Mouse (Mus musculus) fat pad, adult 2 months (tissue): Measurements from ENCODE around the gene Pum1.
A peak's percentile ranks its signal among the peaks of the same experiment; 100 is the strongest.

ENCODE experiments used
- DNase-seq: peaks from one replicate; pipeline ENCODE4 v3.0.0-alpha.2; 2011; ENCODE audit warnings: low read depth, low spot score; ENCODE audit errors: extremely low read depth

Gene Pum1

DNA sequence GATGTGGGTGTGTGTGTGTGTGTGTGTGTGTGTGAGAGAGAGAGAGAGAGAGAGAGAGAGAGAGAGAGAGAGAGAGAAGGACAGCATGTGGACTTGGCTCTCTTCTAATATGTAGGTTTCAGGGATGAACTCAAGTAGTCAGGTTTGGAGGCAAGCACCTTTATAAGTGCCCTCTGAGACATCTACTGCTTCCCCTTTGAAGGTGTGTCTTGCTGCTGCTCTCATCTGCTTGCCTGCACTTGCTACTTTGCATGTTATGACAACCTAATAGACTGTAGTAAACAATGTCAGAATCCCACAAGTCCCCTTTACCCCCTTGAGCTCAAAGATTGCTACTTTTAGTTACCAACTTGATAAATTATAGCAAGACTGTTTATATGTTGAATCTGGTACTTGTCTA, 52.5 kb downstream of the Pum1 start:
- no peak for DNase-seq

DNA sequence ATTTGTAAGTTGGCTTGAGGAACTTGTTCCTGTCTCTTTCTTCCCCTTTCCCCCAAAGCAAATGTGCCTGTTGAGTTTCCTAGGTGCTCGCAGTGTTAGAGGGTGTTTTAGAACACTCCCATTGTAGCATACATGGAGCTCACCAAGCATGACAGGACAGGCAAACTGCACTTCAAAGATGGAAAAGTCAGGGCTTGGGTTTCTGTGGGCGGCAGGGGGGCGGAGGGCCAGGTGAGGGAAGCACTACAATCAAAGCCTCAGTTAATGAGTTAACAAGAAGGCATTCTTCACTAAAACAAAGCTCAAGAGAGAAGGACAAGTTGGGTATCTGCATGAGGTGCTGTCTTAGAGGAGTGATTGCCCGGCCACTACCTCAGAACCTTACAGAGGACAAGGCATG, 56.2 kb downstream of the Pum1 start:
- DNase-seq = no peak

DNA sequence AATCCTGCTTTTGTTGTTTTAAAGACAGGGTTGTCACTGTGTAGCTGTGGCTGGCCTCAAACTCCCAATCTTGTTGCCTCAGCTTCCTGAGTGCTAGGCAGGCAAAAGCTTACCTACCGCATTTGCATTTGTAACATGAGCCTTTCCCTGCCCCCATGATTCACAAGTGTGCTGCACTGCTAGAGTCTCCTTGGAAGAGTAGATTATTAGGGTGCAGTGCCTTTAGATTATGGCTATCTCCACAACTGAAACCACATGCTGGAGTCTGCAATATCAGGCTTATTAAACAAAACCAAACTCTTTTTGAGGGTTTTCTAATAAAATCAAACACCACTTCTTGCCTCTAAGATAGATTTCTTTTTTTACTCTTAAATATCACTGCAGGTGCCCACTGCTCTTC, 59.5 kb downstream of the Pum1 start:
- no peak for DNase-seq

DNA sequence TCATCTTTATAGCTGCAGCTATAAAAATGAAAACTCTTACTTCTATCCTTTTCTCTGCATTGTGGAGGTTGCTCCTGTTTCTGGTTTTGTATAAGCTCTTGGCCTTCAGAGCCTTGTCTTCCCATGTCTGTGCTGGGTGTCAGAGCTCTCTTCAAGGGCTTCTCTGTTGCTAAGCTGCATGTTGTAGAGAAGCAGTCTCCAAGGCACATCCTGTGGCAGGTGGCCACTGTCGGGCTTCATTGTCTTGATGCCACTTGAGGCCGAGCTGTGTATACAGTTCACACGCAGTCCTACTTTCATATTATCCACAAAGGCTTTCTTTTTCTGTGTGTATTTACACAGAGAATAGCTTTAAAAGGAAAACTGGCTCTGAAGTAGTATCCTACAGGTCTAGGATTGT, 63.0 kb downstream of the Pum1 start:
- DNase-seq = no peak

DNA sequence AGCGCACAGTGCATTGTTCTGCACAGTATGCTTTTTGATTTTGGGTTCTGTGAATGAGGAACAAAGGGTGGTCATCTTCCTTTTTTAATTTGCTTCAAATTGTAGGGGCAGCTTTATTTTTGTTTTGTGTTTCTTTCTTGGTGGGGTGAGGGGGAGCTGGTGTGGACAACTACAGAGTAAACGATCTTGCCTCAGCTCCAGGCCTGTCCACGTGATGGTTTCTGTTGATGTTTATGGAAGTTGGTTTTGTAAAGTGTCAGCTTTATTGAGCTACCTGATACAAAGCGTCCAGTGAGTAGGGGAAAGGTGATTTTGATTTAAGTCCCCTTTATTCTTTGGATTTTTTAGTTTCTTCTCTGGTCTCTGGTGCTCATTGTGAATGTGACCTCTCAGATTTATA, 72.8 kb downstream of the Pum1 start:
- DNase-seq = no peak

DNA sequence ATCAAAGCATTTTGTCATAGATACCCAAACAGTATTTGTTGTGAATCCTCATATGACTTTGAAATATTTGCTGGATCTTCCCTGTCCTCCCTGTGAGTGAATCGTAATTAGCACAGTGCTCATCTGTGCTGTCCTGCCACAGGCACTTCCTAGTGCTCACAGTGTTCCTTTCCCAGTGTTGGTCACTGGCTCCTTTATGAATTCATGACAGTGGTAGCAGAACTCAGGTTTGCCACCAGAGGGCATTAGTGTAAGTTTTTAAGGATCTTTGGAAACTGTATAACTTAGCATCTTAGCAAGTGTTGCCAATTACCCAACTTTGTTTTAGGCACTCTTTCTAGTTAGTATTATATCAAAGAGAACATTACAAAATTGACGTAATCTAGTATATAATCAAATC, 75.4 kb downstream of the Pum1 start:
- no peak for DNase-seq

DNA sequence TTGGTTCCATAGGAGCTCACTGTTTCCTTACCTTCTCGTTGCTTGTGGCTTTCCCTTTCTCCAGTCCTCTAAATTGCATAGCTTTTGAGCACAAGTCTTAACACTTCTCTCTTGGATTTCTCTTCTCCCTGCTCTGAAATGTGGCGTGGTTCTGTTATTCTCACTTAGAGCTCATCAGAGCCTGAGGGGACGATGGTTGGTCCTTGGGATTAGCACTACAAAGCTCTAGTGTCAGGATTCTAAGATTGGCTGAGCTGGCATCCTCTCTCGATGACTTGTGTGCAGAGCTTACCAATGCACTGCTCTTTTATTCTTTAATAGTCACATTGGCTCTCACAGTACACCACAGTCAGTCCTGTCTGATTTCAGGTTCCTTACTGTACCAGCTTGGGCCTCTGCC, 80.9 kb downstream of the Pum1 start:
- DNase-seq = no peak

DNA sequence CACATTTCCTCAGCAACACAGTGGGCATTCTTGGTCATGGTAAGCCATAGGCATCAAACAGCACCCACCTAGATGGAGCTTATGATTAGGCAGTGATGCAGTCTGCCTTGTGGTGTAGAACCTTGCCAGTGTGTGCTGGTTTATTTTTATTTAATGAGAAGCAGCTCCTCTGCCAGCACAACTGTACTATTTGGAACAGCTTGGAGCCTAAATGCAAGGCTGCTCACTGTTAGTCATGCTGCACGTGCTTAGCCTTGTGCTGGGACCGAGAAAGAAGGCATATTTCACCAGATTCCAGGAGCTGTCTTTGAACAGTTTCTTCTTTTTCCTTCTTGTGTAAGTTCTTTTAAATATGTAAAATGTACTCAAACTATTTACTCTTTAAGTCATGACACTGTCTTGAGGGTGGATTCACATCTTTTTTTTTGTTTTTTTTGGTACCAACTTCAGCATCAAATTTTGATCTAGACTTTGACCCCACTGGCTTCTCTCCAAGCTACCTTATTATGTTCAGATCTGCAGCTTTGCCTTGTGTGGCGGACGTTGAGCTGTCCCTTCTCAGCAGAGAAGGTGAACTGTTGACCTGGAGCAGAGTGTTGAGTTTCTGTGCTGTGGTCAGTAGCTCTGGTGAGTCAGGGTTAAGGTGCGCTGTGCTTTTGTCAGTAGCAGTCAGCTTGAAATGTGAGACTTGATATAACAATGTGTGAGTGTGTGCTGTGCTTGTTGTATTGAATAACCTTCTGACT, 82.6 kb downstream of the Pum1 start:
- DNase-seq = no peak

DNA sequence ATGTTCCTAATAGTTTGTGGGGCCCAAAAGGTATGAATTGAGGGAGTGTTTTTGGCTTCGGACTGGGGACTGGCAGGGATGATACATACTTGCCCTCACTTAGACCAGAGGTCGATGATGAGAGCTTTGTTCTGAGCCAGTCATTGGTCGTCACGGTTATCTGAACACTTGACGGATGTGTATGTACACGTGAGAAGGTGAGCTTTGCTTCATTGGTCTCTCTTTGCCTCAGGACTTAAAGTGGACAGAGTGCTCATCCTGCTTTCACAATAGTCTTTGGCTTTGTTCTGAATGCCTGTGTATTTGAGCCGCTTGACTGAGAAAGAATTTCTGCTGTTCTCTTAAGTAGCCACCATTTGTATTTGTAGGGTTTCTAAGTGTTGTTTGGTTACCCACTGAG, 86.4 kb downstream of the Pum1 start:
- DNase-seq = peak; percentile 64

DNA sequence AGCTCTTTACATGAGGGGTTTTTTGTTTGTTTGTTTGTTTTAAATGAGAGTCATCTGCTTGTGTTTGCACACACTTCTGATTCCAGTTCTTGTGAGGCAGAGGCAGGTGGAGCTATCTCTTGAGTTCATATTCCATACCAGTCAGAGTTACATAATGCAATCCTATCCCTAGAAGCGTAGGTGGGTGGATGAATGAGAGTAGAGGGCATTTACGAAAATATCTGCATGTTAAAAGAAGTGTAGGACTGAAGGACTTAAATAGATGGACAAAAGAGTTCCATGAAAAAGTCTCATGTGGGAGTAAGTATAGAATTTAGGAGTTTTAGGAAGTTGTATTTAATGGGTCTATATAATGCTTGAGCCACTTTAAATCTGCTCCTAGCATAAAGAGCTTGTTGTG, 88.8 kb downstream of the Pum1 start:
- DNase-seq = no peak

DNA sequence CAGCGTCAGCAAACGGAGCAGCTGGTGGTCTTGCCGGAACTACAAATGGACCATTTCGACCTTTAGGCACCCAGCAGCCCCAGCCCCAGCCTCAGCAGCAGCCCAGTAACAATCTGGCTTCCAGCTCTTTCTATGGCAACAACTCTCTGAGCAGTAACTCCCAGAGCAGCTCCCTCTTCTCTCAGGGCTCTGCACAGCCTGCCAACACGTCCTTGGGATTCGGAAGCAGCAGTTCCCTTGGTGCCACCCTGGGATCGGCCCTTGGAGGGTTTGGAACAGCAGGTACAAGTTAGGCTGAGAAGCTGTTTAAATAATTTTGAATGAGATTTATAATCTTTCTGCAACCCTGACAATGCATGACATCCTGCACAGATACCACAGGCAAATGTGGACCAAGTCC, 89.5 kb downstream of the Pum1 start:
- DNase-seq = no peak

DNA sequence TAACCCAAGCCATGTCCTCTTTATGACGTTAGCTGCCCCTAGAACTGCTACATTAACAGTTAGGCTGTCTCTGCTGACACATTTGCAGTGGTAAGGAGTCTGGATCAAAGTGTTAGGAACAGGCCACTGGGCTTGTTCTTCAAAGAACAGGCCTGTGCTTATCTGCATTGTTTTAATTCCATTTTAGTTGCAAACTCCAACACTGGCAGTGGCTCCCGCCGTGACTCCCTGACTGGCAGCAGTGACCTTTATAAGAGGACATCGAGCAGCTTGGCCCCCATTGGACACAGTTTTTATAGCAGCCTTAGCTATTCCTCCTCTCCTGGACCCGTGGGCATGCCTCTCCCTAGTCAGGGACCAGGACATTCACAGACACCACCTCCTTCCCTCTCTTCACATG, 90.6 kb downstream of the Pum1 start:
- DNase-seq = no peak

DNA sequence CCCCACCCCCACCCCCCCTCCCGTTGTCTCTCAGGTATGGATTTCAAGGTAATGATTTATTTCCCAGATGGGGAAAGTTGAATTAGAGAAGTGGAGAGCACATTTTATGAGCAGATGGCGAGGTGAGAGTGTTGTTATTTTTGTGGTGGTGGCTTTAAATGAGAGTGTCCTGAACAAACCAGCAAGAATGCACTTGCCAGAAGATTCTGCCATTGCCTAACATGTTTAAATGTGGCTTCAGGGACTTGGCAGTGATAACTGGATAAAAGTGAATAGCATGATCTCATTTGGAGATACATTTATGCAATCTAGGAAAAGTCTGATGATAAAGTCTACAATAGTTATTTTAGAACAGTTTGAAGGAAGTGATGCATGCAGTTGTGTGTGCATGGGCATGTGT, 91.7 kb downstream of the Pum1 start:
- peak; percentile 70 for DNase-seq

DNA sequence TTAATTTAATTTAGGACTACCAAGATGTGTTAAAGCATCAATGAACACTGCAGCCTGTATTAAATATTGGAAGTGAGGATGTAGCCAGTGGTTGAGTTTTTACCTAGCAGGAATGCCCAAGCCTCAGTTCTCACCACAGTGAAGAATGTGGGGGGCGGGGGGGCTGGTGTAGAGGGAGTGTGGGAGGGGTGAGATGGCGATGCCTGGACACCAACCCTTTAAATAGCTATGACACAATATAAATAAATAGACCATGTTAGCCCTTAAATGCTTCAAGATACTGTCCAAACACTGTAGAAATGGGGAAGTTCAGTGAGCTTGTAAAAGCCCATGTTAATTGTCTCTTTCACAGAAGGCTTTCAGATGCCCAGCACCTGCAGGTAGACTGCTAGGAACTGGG, 96.8 kb downstream of the Pum1 start:
- no peak for DNase-seq

DNA sequence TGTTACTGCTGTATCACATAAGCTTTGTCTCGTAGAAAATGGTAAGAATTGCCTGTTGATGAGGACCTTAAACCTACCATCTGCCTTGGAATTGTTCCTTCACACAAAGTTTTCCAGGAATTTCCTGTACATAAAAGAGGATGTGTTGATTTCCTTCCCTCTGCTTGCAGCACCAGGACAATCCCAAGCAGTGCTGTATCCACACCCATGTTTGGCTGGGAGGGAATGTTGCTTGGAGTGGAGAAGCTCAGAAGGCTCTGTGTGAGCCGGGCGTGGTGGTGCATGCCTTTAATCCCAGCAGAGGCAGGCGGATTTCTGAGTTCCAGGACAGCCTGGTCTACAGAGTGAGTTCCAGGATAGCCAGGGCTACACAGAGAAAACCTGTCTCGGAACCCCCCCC, 98.7 kb downstream of the Pum1 start:
- no peak for DNase-seq

DNA sequence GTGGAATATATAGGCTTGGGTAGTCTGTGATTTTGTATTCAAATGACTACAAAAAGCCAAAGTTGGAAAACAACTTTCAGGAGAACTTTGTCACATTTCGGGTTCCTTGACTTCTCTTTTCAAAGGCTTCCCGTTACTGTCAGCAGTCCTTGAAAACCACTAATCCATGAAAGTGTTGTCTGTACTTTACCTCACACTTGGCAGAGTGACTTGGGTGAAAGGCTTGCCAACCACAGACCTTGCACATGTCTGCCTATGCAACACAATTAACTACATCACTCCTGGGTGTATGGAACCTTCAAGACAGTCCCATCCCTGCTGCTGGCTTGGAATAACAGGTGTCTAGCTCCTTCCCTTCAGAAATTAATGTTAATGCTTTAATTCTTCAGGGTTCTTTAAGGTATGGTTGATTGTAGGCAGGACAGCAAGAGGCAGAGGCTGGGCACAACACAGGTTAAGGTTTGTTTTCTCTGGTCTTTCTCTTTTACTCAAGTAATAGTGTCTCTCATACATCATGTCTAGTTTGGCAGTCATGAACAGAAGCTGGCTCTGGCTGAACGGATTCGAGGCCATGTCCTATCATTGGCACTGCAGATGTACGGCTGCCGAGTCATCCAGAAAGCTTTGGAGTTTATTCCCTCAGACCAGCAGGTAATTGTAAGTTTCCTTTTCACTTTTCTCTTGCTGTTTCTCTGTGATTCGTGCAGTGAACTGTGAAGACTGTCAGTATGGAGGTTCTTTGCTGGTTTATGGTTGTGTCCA, 102.5 kb downstream of the Pum1 start:
- DNase-seq = peak; percentile 37

DNA sequence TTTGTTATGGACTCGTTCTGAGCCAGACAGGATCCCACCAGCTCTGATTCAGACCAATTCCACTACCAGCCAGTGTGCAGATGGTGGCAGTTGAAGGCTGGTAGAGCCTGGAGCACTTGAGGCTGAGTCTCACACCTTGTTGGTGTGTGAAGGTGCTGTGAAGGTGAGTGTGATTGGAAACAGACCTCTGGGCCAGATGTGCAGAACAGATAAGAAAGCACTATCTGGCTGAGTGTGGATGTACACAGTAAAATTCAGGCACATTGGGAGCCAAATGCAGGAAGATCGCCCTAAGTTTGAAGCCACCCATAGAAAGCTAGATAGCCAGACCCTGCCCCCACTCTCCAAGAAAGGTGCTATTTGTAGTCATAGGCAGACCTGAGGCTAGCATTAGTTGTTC, 103.3 kb downstream of the Pum1 start:
- no peak for DNase-seq

DNA sequence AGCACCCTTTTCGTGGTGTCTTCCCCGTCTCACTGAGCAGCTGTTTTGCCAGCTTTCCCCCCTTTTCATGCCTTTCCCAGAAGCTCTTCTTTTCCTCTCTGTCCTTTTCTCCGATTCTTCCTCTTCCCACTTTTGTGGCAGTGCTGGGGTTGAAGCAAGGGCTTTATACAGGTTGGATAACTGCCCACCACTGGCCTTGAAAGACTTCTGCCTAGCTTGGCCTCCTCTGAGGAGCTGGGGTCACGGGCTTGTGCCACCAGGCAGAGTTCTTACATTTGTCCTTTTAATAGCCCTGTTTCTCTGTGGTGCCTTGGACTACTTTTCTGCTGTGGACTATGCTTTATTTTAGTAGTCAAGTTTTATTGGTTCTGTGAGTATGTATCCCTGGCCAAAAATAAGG, 103.8 kb downstream of the Pum1 start:
- DNase-seq = no peak

DNA sequence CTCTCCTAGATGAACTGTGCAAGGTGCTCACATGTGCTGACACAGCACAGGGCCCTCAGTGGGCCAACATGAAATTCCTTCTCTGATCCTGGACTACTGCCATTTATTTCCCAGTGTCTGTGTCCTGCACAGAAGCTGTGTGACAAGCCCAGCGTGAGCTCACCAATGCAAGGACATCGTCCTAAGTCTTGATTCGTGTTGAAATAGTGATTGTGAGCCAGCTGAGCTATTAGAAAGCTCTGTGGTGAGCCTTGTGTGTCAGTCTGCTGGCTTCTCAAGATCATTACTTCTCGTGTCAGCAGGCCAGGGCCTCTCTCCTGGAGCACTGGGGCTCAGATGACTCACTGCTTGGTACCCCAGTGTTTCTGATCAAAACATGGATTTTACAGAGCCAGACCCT, 110.8 kb downstream of the Pum1 start:
- peak; percentile 30 for DNase-seq

DNA sequence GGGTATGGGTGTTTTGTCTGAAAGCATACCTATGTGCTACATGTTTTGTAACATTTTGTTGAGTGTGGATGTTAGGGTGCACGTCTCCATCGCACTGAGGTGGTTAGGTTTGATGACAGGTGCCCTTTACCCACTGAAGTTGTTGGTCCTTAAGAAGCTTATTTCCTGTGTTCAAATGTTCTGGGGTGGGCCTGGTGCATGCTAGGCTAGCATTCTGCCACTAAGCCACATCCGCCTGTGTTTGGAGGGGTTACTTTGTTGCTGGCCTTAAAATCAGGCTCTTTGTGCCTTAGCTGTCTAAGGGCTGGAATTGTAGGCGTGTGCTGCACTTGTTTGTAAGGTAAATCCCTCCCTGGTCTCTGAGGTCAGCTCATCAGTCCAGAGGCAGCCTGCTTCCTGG, 111.7 kb downstream of the Pum1 start:
- no peak for DNase-seq

DNA sequence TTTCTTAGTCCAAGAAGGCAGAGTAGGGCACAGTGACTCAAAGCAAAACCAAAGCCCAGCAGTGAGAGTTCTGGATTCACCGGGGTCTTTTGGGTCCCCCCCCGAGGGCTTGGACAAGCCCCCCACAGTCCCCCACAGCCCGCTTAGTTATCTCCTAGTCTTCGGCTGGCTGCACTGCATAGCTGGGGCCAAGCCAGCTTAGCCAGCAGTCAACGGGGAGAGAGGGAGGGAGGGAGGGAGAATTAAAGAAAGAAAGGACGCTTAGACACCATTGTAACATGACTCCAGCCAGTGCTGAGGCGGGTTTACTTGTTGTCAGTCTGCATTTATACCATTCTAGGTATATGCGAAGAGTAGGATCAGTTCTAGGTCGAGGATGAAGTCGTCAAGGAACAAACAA, 114.5 kb downstream of the Pum1 start:
- DNase-seq = no peak

DNA sequence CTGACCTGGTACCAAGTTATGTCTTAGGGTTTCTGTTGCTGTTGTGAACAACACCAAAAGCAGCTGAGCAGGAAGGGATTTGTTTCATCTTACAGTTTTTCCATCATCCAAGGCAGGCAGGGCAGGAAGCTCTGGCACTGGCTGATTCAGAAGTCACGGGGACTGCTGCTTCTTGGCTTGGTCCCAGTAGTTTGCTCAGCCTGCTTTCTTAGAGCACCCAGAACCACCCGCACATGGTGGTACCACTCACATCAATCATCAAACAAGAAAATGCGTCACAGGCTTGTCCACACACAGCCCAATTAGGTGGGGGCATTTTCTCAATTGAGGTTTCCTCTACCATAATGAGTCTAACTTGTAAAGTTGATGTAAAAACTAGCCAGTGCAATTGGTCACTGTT, 115.9 kb downstream of the Pum1 start:
- DNase-seq = no peak

DNA sequence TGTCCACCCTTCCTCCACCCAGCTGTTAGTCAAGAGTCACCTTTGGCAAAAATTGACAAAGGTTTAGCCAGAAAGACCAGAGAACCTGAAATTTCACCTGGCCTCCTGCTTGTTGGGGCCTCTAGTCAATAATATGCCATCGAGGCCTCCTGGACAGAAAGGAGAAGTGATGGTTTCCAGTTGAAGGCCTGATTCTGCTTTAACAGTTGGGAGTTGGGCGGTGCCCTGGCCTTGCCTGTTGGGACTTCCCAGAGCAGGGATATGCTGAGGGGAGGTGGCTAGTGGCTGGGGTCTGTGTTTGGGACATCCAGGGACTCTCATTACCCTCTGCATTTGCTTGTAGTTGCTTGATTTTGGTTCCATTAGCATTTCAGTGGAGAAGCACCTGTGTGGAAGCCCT, 119.4 kb downstream of the Pum1 start:
- no peak for DNase-seq
